Mouse (Mus musculus): ENCODE measurements around the gene Cd8a. TPM values are rescaled to one million over a fixed set of nuclear protein-coding genes. Genes with fewer than 3 reads are reported as not detected.
"Not testable (repeated sequence)": the region's sequence is repeated elsewhere in the genome, so short reads cannot be mapped to it uniquely, and the experiment has no call there.

Cd8a gene
- not detected for total RNA-seq (2021)
- long read RNA-seq, experiment 1 = 0 reads
- long read RNA-seq, experiment 2 = 0 reads

GRCm38 (mm10) chr6:71373249-71373775 lies at the start of gene Cd8a:
Gene Cd8a (plus strand): TSS chr6:71373427.
- no peak for DNase-seq (ENCODE audit: low spot score in 2 of 2)

GRCm38 (mm10) chr6:71324816-71325215 lies 48.4 kb upstream of the Cd8a start:
- no peak for DNase-seq (ENCODE audit: low spot score in 2 of 2)

- DNase-seq (ENCODE audit: low spot score in 2 of 2) = no peak
These were observed 43.3 kb upstream of the Cd8a start for GRCm38 (mm10) chr6:71329881-71330280.

- no peak for DNase-seq (ENCODE audit: low spot score in 2 of 2)
These were observed 42.7 kb upstream of the Cd8a start for GRCm38 (mm10) chr6:71330486-71330885.

GRCm38 (mm10) chr6:71331491-71331890 lies 41.7 kb upstream of the Cd8a start:
- not testable (repeated sequence) for DNase-seq (ENCODE audit: low spot score in 2 of 2)

- DNase-seq (ENCODE audit: low spot score in 2 of 2) = no peak
These were observed 40.8 kb upstream of the Cd8a start for GRCm38 (mm10) chr6:71332236-71332965.

GRCm38 (mm10) chr6:71333031-71333430 lies 40.2 kb upstream of the Cd8a start:
- no peak for DNase-seq (ENCODE audit: low spot score in 2 of 2)

GRCm38 (mm10) chr6:71333578-71334273 lies 39.5 kb upstream of the Cd8a start:
- no peak for DNase-seq (ENCODE audit: low spot score in 2 of 2)

- no peak for DNase-seq (ENCODE audit: low spot score in 2 of 2)
These were observed 35.6 kb upstream of the Cd8a start for GRCm38 (mm10) chr6:71337666-71338065.

- DNase-seq (ENCODE audit: low spot score in 2 of 2) = no peak
These were observed 34.3 kb upstream of the Cd8a start for GRCm38 (mm10) chr6:71338941-71339340.

GRCm38 (mm10) chr6:71339351-71339750 lies 33.9 kb upstream of the Cd8a start:
- no peak for DNase-seq (ENCODE audit: low spot score in 2 of 2)

- DNase-seq (ENCODE audit: low spot score in 2 of 2) = no peak
These were observed 32.0 kb upstream of the Cd8a start for GRCm38 (mm10) chr6:71341179-71341578.

GRCm38 (mm10) chr6:71348006-71348405 lies 25.2 kb upstream of the Cd8a start:
- DNase-seq (ENCODE audit: low spot score in 2 of 2) = no peak

GRCm38 (mm10) chr6:71351201-71351600 lies 22.0 kb upstream of the Cd8a start:
- DNase-seq (ENCODE audit: low spot score in 2 of 2) = no peak

GRCm38 (mm10) chr6:71352201-71352600 lies 21.0 kb upstream of the Cd8a start:
- no peak for DNase-seq (ENCODE audit: low spot score in 2 of 2)

GRCm38 (mm10) chr6:71352866-71353427 lies 20.3 kb upstream of the Cd8a start:
- no peak for DNase-seq (ENCODE audit: low spot score in 2 of 2)

- DNase-seq (ENCODE audit: low spot score in 2 of 2) = no peak
These were observed 19.5 kb upstream of the Cd8a start for GRCm38 (mm10) chr6:71353722-71354121.

GRCm38 (mm10) chr6:71357493-71357892 lies 15.7 kb upstream of the Cd8a start:
- DNase-seq (ENCODE audit: low spot score in 2 of 2) = no peak

- DNase-seq (ENCODE audit: low spot score in 2 of 2) = no peak
These were observed 13.0 kb upstream of the Cd8a start for GRCm38 (mm10) chr6:71360221-71360620.

GRCm38 (mm10) chr6:71360751-71361150 lies 12.5 kb upstream of the Cd8a start:
- DNase-seq (ENCODE audit: low spot score in 2 of 2) = no peak

GRCm38 (mm10) chr6:71361156-71361670 lies 12.0 kb upstream of the Cd8a start:
- no peak for DNase-seq (ENCODE audit: low spot score in 2 of 2)

- DNase-seq (ENCODE audit: low spot score in 2 of 2) = no peak
These were observed 9.2 kb upstream of the Cd8a start for GRCm38 (mm10) chr6:71363995-71364394.
